Mouse (Mus musculus) ovary, adult 2 months (tissue): Measurements from ENCODE around the gene Hist1h4h. TPM values are rescaled to one million over a fixed set of nuclear protein-coding genes. Genes with fewer than 3 reads are reported as not detected.

Experiments used
- polyA plus RNA-seq: library from polyadenylated mRNA; depleted of rRNA; stranded (reverse); fragments of >200 nt; gene quantifications from 2 replicates; pipeline ENCODE4 v1.2.3, GENCODE M21; 2012; rRNA removed

The Hist1h4h gene
- polyA plus RNA-seq, 1 experiment, result 61.1 TPM

Other genes with a start within 250 kb of the Hist1h4h start
- gene Zfp322a, start 161.8 kb upstream of the Hist1h4h start, polyA plus RNA-seq, result 0.86 and 1.1 TPM in 2 replicates
- 2.5 and 3.4 TPM in 2 replicates for gene Abt1, start 107.2 kb upstream of the Hist1h4h start, polyA plus RNA-seq
- 0.05 TPM in 1 of 2 replicates, not detected in the other for gene Btn1a1, start 65.1 kb upstream of the Hist1h4h start, polyA plus RNA-seq
- gene Btn2a2, start 42.2 kb upstream of the Hist1h4h start, polyA plus RNA-seq, result not detected in 2 replicates
- gene Hist1h2af, start 2.9 kb downstream of the Hist1h4h start, polyA plus RNA-seq, result 294 and 1,013 TPM in 2 replicates
- gene Hist1h3g, start 4.4 kb downstream of the Hist1h4h start, polyA plus RNA-seq, result 48.3 and 64.0 TPM in 2 replicates
- gene Hist1h2bh, start 12.3 kb downstream of the Hist1h4h start, polyA plus RNA-seq, result 5.4 and 6.9 TPM in 2 replicates
- gene Hist1h3f, start 13.0 kb downstream of the Hist1h4h start, polyA plus RNA-seq, result 11.5 and 15.6 TPM in 2 replicates
- gene Hist1h4f, start 20.6 kb downstream of the Hist1h4h start, polyA plus RNA-seq, result 11.2 and 13.2 TPM in 2 replicates
- 0.21 and 0.27 TPM in 2 replicates for gene Hist1h1d, start 22.2 kb downstream of the Hist1h4h start, polyA plus RNA-seq
- 47.5 and 78.7 TPM in 2 replicates for gene Hist1h3e, start 31.3 kb downstream of the Hist1h4h start, polyA plus RNA-seq
- 24.2 and 35.8 TPM in 2 replicates for gene Hist1h2ae, start 40.2 kb downstream of the Hist1h4h start, polyA plus RNA-seq
- 52.2 and 87.2 TPM in 2 replicates for gene Hist1h2bg, start 40.3 kb downstream of the Hist1h4h start, polyA plus RNA-seq
- gene Hist1h2bf, start 43.1 kb downstream of the Hist1h4h start, polyA plus RNA-seq, result 15.9 and 25.7 TPM in 2 replicates
- 17.3 and 24.2 TPM in 2 replicates for gene Hist1h2ad, start 43.3 kb downstream of the Hist1h4h start, polyA plus RNA-seq
- gene Hist1h3d, start 44.7 kb downstream of the Hist1h4h start, polyA plus RNA-seq, result 18.4 and 28.3 TPM in 2 replicates
- 10.1 and 14.2 TPM in 2 replicates for gene Hist1h4d, start 50.5 kb downstream of the Hist1h4h start, polyA plus RNA-seq
- 2.6 and 3.4 TPM in 2 replicates for gene Hist1h2be, start 90.1 kb downstream of the Hist1h4h start, polyA plus RNA-seq
- gene Hist1h1e, start 91.5 kb downstream of the Hist1h4h start, polyA plus RNA-seq, result 2.3 and 2.7 TPM in 2 replicates
- 2.6 and 3.1 TPM in 2 replicates for gene Hist1h2ac, start 152.9 kb downstream of the Hist1h4h start, polyA plus RNA-seq
- gene Hist1h2bc, start 153.1 kb downstream of the Hist1h4h start, polyA plus RNA-seq, result 251 and 289 TPM in 2 replicates
- gene Hist1h1t, start 164.8 kb downstream of the Hist1h4h start, polyA plus RNA-seq, result not detected in 2 replicates
- 9.0 and 13.0 TPM in 2 replicates for gene Hist1h4c, start 167.4 kb downstream of the Hist1h4h start, polyA plus RNA-seq
- 11.5 and 18.9 TPM in 2 replicates for gene Hfe, start 179.8 kb downstream of the Hist1h4h start, polyA plus RNA-seq
- 35.1 and 42.3 TPM in 2 replicates for gene Hist1h1c, start 207.8 kb downstream of the Hist1h4h start, polyA plus RNA-seq
- 43.8 and 64.9 TPM in 2 replicates for gene Hist1h3c, start 214.6 kb downstream of the Hist1h4h start, polyA plus RNA-seq
- gene Hist1h2bb, start 215.7 kb downstream of the Hist1h4h start, polyA plus RNA-seq, result 18.2 and 27.3 TPM in 2 replicates
- gene Hist1h2ab, start 220.1 kb downstream of the Hist1h4h start, polyA plus RNA-seq, result 36.8 and 63.0 TPM in 2 replicates
- 36.8 and 58.4 TPM in 2 replicates for gene Hist1h3b, start 221.2 kb downstream of the Hist1h4h start, polyA plus RNA-seq
- 6.5 and 10.1 TPM in 2 replicates for gene Hist1h4b, start 226.0 kb downstream of the Hist1h4h start, polyA plus RNA-seq
- gene Hist1h4a, start 230.2 kb downstream of the Hist1h4h start, polyA plus RNA-seq, result 17.5 and 20.9 TPM in 2 replicates
- 37.1 and 48.7 TPM in 2 replicates for gene Hist1h3a, start 231.3 kb downstream of the Hist1h4h start, polyA plus RNA-seq
- gene Hist1h1a, start 232.6 kb downstream of the Hist1h4h start, polyA plus RNA-seq, result 0.79 and 1.0 TPM in 2 replicates
- 0.09 TPM in 1 of 2 replicates, not detected in the other for gene Trim38, start 238.9 kb downstream of the Hist1h4h start, polyA plus RNA-seq